Mouse (Mus musculus) midbrain, embryonic 16.5 days (tissue): ENCODE measurements around the gene Nedd8. TPM values are rescaled to one million over a fixed set of nuclear protein-coding genes. Genes with fewer than 3 reads are reported as not detected.

Experiments used
- ATAC-seq: fragments of 200-750 bp; cut with Nextera tagmentation; 2 replicates; pipeline ENCODE4 v1.8.0; 2017; ENCODE audit warnings: moderate TSS enrichment
- H3K27ac ChIP-seq: fragments of 300-500 bp; sonication (generic); 2 replicates; pipeline ENCODE4 v1.5.1; 2014; ENCODE audit warnings: mild to moderate bottlenecking, low read length, mixed read lengths
- H3K27me3 ChIP-seq: fragments of 300-500 bp; sonication (generic); 2 replicates; pipeline ENCODE4 v1.6.1; 2014; ENCODE audit warnings: low read depth, low read length, mixed read lengths; ENCODE audit not compliant: control insufficient read depth, insufficient read depth
- H3K36me3 ChIP-seq: fragments of 300-500 bp; sonication (generic); 2 replicates; pipeline ENCODE4 v1.6.1; 2014; ENCODE audit warnings: mild to moderate bottlenecking, low read length, moderate library complexity, mixed read lengths; ENCODE audit not compliant: control insufficient read depth, insufficient read depth
- H3K4me1 ChIP-seq: fragments of 300-500 bp; sonication (generic); 2 replicates; pipeline ENCODE4 v1.6.1; 2014; ENCODE audit warnings: mild to moderate bottlenecking, low read length, mixed read lengths; ENCODE audit not compliant: control insufficient read depth, insufficient read depth
- H3K4me2 ChIP-seq: fragments of 300-500 bp; sonication (generic); 2 replicates; pipeline ENCODE4 v1.6.1; 2014; ENCODE audit warnings: mild to moderate bottlenecking, low read length, mixed read lengths
- H3K4me3 ChIP-seq: fragments of 300-500 bp; sonication (generic); 2 replicates; pipeline ENCODE4 v1.5.1; 2014; ENCODE audit warnings: low read depth, mild to moderate bottlenecking, low read length, moderate library complexity, mixed read lengths
- H3K9ac ChIP-seq: fragments of 300-500 bp; sonication (generic); 2 replicates; pipeline ENCODE4 v1.6.1; 2014; ENCODE audit warnings: low read depth, low read length, mixed read lengths
- H3K9me3 ChIP-seq: fragments of 300-500 bp; sonication (generic); replicated peaks from 2 replicates; pipeline ENCODE4 v1.6.1; 2014; ENCODE audit warnings: mild to moderate bottlenecking, low read length, mixed read lengths; ENCODE audit not compliant: control insufficient read depth, poor library complexity, severe bottlenecking
- WGBS: fragments of 180-500 bp; shearing (Covaris S2); extraction: QIAGEN DNeasy Blood & Tissue Kit; methylation state at CpG from one replicate; pipeline ENCODE4 v1.1.7; 2014; 5-methylcytosine and 5-hydroxymethylcytosine counted together
- polyA plus RNA-seq: library from polyadenylated mRNA; unstranded; fragments of >200 nt; fragmentation: Nextera tagmentation; extraction: Ambion mirVana; gene quantifications from 2 replicates; pipeline ENCODE4 v1.2.1, GENCODE M21; 2015

The Nedd8 gene
- polyA plus RNA-seq, 1 experiment from 2014 or later, result 551 TPM

- Histone ChIP-seq H3K9ac (no peak overlapping the region), H3K36me3 (peaks cover 9% of the 10 kb centered on the region; the same call in 1 of the 2 replicates), H3K9me3 (no peaks in the 10 kb centered on the region), H3K27ac (no peak overlapping the region), H3K4me3 (no peak overlapping the region), H3K4me1 (no peaks in the 10 kb centered on the region), H3K27me3 (peaks cover 7% of the 10 kb centered on the region), H3K4me2 (no peak overlapping the region)
- ATAC-seq, result no peak
- 14% methylated on average over 24 of the region's 25 CpGs for WGBS
Measured at GRCm38 (mm10) chr14:55713007-55713728, 41.2 kb upstream of the Nedd8 start.

DNA sequence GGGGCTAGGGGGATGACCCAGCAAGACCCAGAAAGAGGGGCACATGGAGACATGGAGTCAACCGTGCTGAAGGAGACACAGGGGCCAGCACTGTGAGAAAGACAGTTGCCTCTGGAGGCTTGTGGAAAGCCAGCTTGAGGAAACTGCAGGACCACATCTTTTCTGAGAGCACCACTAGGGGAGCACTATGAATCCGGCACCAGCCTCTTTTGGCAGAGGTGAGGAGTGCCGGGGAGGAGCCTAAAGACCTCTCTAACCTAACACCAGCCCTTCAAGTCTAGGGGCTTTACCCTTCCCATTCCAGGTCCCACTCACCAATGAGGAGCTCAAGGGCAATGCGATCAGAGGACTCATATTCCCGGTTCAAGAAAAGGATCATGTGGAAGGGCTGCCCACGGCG lies 39.9 kb upstream of the Nedd8 start:
- no peak for ATAC-seq
- Histone ChIP-seq H3K4me2 (no peak overlapping the region), H3K27ac (no peak overlapping the region), H3K4me1 (no peaks in the 10 kb centered on the region), H3K36me3 (peaks cover under 1% of the 10 kb centered on the region; the same call in 1 of the 2 replicates), H3K4me3 (no peak overlapping the region), H3K27me3 (peaks cover 7% of the 10 kb centered on the region), H3K9me3 (no peaks in the 10 kb centered on the region), H3K9ac (no peak overlapping the region)
- 83% methylated on average over 7 of the region's 7 CpGs for WGBS

DNA sequence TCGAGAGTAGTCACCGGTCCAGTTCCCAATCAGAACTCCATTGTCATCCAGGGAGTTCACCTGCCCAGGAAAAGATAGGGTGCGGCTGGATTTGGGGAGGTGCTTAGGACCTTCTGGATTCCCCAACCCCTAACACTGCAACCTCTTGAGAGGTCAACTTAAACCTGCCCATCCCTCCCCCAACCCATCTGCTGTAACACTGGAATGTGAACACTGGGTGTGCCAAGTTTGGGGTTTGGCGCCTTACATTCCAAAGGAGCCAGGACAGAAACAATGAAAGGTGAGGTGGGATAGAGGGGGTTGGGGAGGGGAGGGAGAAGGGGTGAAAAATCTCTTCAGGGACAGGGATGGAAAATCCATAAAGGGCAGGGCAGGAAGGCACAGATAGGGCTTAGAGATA lies 37.6 kb upstream of the Nedd8 start:
- no peak for ATAC-seq
- Histone ChIP-seq H3K9me3 (no peaks in the 10 kb centered on the region), H3K36me3 (no peaks in the 10 kb centered on the region), H3K4me2 (no peak overlapping the region), H3K4me1 (no peaks in the 10 kb centered on the region), H3K27me3 (peaks cover 7% of the 10 kb centered on the region), H3K9ac (no peak overlapping the region), H3K4me3 (no peak overlapping the region), H3K27ac (no peak overlapping the region)
- WGBS, result 86% methylated on average over 4 of the region's 4 CpGs

GRCm38 (mm10) chr14:55707397-55707796 lies 35.5 kb upstream of the Nedd8 start:
- H3K27me3 ChIP-seq, result no peaks in the 10 kb centered on the region
- WGBS, result 82% methylated on average over 5 of the region's 5 CpGs
- no peak overlapping the region for H3K9ac ChIP-seq
- ATAC-seq, result no peak
- H3K4me1 ChIP-seq, result no peaks in the 10 kb centered on the region
- no peaks in the 10 kb centered on the region for H3K9me3 ChIP-seq
- no peak overlapping the region for H3K4me3 ChIP-seq
- no peak overlapping the region for H3K4me2 ChIP-seq
- no peak overlapping the region for H3K27ac ChIP-seq
- no peaks in the 10 kb centered on the region for H3K36me3 ChIP-seq

DNA sequence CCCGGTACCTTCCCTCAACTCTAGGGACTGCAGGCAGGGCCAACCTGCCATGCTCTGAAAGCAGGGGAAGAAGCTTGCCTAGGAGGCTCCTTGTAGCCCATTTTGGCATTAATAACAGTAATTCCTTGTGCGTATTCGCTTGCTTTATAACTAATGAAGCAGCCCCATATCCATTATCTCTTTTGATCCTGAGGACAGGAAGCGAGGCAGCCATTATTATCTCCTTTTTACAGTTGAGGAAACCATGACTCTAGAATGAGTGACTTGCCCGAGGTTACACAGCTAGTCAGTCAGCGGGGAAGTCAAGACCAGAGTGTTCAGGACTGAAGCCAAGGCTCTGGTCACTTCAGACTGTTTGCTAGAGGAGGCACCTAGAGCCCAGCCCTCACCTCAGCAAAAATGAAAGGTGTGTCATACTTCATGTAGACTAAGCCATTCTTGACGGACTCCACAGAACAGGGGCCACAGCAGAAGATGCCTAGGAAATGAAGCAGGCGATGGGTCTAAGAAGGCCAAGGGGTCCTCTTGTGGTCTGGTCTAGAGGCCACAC lies 34.2 kb upstream of the Nedd8 start:
- 91% methylated on average over 8 of the region's 8 CpGs for WGBS

DNA sequence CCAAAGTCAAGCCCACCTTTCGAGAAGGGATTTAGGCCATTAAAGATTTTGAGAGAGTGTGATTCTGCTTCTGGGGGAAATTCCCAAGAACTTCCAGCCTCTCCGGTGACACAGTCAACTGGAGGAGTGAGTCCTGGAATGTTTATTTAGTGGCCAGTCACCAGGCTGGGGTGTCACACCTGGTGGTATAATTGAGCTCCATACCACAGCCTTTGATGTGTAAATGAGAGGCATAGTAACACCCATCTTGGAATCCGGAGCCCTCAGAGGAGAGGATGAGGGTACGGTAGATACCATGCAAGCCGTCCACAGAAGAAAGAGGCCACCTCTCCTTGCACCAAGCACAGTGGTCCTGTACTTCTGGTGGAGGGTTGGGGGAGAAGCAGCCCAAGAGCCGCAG lies 30.8 kb upstream of the Nedd8 start:
- WGBS, result 80% methylated on average over 6 of the region's 6 CpGs
- ATAC-seq, result no peak

More for the DNA sequence above, 34.2 kb upstream of the Nedd8 start:
- no peak overlapping the region for H3K27ac ChIP-seq
- no peak for ATAC-seq
- no peaks in the 10 kb centered on the region for H3K27me3 ChIP-seq
- no peak overlapping the region for H3K4me3 ChIP-seq
- no peak overlapping the region for H3K4me2 ChIP-seq
- no peak overlapping the region for H3K9ac ChIP-seq
- no peaks in the 10 kb centered on the region for H3K9me3 ChIP-seq
- H3K36me3 ChIP-seq, result no peaks in the 10 kb centered on the region
- H3K4me1 ChIP-seq, result no peaks in the 10 kb centered on the region

DNA sequence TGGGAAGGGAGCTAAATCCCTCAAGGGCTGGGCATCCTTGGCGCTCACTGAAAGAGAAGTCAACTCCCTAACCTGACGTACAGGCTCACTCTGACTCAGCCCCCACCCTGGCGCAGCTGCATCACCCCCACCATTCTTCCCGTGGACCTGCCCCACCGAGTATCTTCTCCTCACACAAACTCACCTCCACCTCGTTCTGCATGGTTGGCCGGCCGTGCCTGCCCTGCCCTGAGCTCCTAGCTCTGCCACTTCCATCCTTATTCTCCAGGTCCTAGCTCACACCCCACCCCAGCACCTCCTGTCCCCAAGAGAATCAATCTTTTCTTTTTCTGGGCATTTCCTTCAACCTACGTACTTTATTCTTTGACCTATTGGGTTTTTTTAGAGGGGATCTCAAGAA lies 29.2 kb upstream of the Nedd8 start:
- WGBS, result 61% methylated on average over 8 of the region's 9 CpGs
- Histone ChIP-seq H3K4me2 (no peak overlapping the region), H3K36me3 (no peaks in the 10 kb centered on the region), H3K4me3 (no peak overlapping the region), H3K27me3 (no peaks in the 10 kb centered on the region), H3K9me3 (no peaks in the 10 kb centered on the region), H3K4me1 (no peaks in the 10 kb centered on the region), H3K9ac (no peak overlapping the region), H3K27ac (no peak overlapping the region)
- no peak for ATAC-seq

More for the DNA sequence above, 30.8 kb upstream of the Nedd8 start:
- Histone ChIP-seq H3K4me3 (no peak overlapping the region), H3K27ac (no peak overlapping the region), H3K27me3 (no peaks in the 10 kb centered on the region), H3K9ac (no peak overlapping the region), H3K4me1 (no peaks in the 10 kb centered on the region), H3K36me3 (no peaks in the 10 kb centered on the region), H3K9me3 (no peaks in the 10 kb centered on the region), H3K4me2 (no peak overlapping the region)

GRCm38 (mm10) chr14:55697226-55697625 lies 25.3 kb upstream of the Nedd8 start:
- ATAC-seq, result no peak
- H3K9ac ChIP-seq, result no peak overlapping the region

DNA sequence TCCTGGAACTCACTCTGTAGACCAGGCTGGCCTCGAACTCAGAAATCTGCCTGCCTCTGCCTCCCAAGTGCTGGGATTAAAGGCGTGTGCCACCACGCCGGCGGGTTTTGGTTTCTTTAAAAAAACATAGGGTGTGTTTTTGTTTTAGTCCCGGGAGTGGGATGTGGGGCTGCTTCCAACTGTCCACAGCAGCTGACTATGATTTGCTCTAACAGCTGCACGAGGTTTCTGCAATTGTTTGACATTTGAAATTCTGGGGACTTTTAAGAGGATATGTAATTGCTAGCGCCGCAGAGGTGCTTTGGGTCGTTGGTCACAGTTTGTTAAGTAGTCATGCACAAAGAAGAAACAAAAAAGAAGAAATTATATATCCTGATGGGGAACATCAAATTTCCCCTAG lies 17.5 kb upstream of the Nedd8 start:
- Histone ChIP-seq H3K27ac (no peak overlapping the region), H3K9ac (no peak overlapping the region), H3K36me3 (no peaks in the 10 kb centered on the region), H3K9me3 (no peaks in the 10 kb centered on the region), H3K27me3 (no peaks in the 10 kb centered on the region), H3K4me1 (no peaks in the 10 kb centered on the region), H3K4me3 (no peak overlapping the region), H3K4me2 (no peak overlapping the region)
- ATAC-seq, result no peak
- 79% methylated on average over 10 of the region's 10 CpGs for WGBS

More at GRCm38 (mm10) chr14:55697226-55697625, 25.3 kb upstream of the Nedd8 start:
- Histone ChIP-seq H3K27ac (no peak overlapping the region), H3K4me1 (no peaks in the 10 kb centered on the region), H3K27me3 (no peaks in the 10 kb centered on the region), H3K36me3 (no peaks in the 10 kb centered on the region), H3K4me3 (no peak overlapping the region), H3K4me2 (no peak overlapping the region), H3K9me3 (no peaks in the 10 kb centered on the region)
- 90% methylated on average over 4 of the region's 4 CpGs for WGBS
